Mouse (Mus musculus) embryo, embryonic 9.5 days (tissue): ENCODE data around the gene Pnmt.

Experiments used
- DNase-seq: peaks from one replicate; pipeline ENCODE4 v3.0.0-alpha.2; 2017; ENCODE audit errors: extremely low spot score

Pnmt gene

GRCm38 (mm10) chr11:98417074-98417473 lies 30.8 kb downstream of the Pnmt start:
- no peak for DNase-seq

DNA sequence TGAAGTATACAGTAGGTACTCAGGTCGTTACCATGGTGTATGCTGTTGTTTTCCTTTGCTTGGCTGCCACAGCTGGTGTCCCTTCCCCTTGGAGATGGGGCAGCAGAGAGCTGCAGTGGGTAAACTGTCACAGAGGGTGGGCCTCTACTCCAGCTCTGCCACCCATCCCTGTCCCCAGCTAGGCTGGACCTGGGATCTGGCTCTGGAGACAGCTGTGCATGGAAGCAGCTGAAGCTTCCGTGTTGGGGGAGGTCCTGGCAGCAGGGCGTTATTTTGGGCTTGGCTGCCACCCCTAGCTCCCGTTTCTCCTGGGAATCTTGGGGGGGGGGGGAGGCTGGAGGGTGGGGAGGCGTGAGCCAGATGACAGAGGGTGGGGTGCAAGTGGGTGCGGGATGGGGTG lies 32.0 kb downstream of the Pnmt start:
- no peak for DNase-seq

DNA sequence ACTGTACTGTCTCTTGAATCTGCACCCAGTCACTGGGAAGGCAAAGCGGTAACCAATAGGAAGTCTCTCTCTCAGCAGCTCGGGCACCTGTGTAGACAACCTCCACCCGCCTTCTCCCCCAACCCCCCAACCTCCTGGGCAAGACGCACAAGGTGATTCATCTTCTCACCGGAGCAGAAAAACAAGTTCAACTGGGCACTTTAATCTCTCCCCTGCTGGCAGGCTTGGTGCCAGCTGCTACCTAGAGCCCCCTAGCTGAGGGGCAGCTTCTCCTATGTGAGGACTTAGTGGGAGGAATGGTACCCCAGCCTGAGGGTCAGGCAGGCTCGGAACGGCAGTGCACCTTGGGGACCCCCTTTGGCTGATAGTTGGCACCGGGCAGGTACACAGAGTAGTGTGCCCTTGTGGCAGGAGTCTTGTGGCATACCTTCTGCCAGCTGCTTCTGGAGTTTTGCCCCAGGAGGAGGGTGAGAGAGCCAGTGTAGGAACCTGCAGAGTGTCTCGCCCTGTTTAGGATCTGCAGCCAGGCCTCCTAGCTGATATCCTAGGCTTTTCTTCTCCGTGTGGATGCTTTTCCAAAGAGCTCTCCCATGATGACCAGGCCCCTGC lies 32.8 kb downstream of the Pnmt start:
- DNase-seq, result no peak

- DNase-seq, result no peak
Observed at GRCm38 (mm10) chr11:98426592-98426991, 40.3 kb downstream of the Pnmt start.

GRCm38 (mm10) chr11:98428436-98428835 lies 42.2 kb downstream of the Pnmt start:
- no peak for DNase-seq

GRCm38 (mm10) chr11:98431743-98432502 lies 45.7 kb downstream of the Pnmt start:
- DNase-seq, result no peak

GRCm38 (mm10) chr11:98435723-98436122 lies 49.5 kb downstream of the Pnmt start:
- no peak for DNase-seq

GRCm38 (mm10) chr11:98437441-98437840 lies 51.2 kb downstream of the Pnmt start:
- no peak for DNase-seq
